In genomic region chr2:31750133-31750532, GRCm38 (mm10) we compare ENCODE assay signal across 14 mouse cellular contexts.
A peak's percentile ranks its signal among the peaks of the same experiment; 100 is the strongest.
DNase-seq lines count a peak whose midpoint lies in the region; ATAC-seq and TF ChIP-seq lines count a peak whose summit lies in the region.
"Had no signal": no experiment of that assay in that cellular context is flagged by ENCODE, and none has a peak within 500 bp of the region (broad histone marks: within the 10 kb centered on the region; RNA-seq: fewer than 3 reads in every experiment).

No protein-coding gene starts in this region.

- peaks cover 8% of the 10 kb centered on the region; the same call in 1 of the 2 replicates for H3K36me3 ChIP-seq in hindbrain, embryonic 10.5 days
- H3K36me3 ChIP-seq in hindbrain, embryonic 14.5 days (replicated peaks; ENCODE audit: control insufficient read depth, insufficient read depth): no peaks in the 10 kb centered on the region
- H3K36me3 ChIP-seq in liver, postnatal 0 days (replicated peaks; ENCODE audit: insufficient read depth, low read length): no peaks in the 10 kb centered on the region
- H3K36me3 ChIP-seq in liver, embryonic 11.5 days (ENCODE audit: control insufficient read depth, insufficient read depth, low read length): 0 out of 2 replicates have a peak, but pooled peaks cover 3% of the 10 kb centered on the region
- no peaks in the 10 kb centered on the region for H3K36me3 ChIP-seq in embryonic facial prominence, embryonic 14.5 days (ENCODE audit: control insufficient read depth, insufficient read depth, low read length)
- no peaks in the 10 kb centered on the region for H3K36me3 ChIP-seq in stomach, embryonic 16.5 days (ENCODE audit: control insufficient read depth, insufficient read depth, low read length)
- H3K36me3 ChIP-seq: liver, embryonic 15.5 days; midbrain, embryonic 12.5 days had no signal

- H3K9me3 ChIP-seq in hindbrain, embryonic 10.5 days: peaks cover 12% of the 10 kb centered on the region; the same call in 1 of the 2 replicates
- no peaks in the 10 kb centered on the region for H3K9me3 ChIP-seq in hindbrain, embryonic 14.5 days (ENCODE audit: control insufficient read depth, low read length)
- no peaks in the 10 kb centered on the region for H3K9me3 ChIP-seq in liver, postnatal 0 days (ENCODE audit: low read length)
- H3K9me3 ChIP-seq in liver, embryonic 11.5 days (ENCODE audit: control insufficient read depth, low read length): 0 out of 2 replicates have a peak, but pooled peaks cover 3% of the 10 kb centered on the region
- peaks cover 9% of the 10 kb centered on the region; the same call in 1 of the 2 replicates for H3K9me3 ChIP-seq in embryonic facial prominence, embryonic 14.5 days (ENCODE audit: control insufficient read depth, low read length)
- no peaks in the 10 kb centered on the region for H3K9me3 ChIP-seq in stomach, embryonic 16.5 days (replicated peaks; ENCODE audit: control insufficient read depth, low read length)
- H3K9me3 ChIP-seq: liver, embryonic 15.5 days; midbrain, embryonic 12.5 days had no signal

- H3K4me2 ChIP-seq in hindbrain, embryonic 14.5 days (replicated peaks): no peak overlapping the region
- H3K4me2 ChIP-seq in liver, postnatal 0 days (ENCODE audit: low read depth, low read length): no peak overlapping the region
- H3K4me2 ChIP-seq in liver, embryonic 11.5 days: no peak overlapping the region
- H3K4me2 ChIP-seq in embryonic facial prominence, embryonic 14.5 days (ENCODE audit: low read depth, low read length): no peak overlapping the region
- H3K4me2 ChIP-seq in stomach, embryonic 16.5 days (ENCODE audit: low read depth, low read length): no peak overlapping the region
- H3K4me2 ChIP-seq: liver, embryonic 15.5 days; midbrain, embryonic 12.5 days had no signal

- no peaks in the 10 kb centered on the region for H3K27me3 ChIP-seq in hindbrain, embryonic 10.5 days (ENCODE audit: insufficient read depth, poor library complexity, severe bottlenecking)
- no peaks in the 10 kb centered on the region for H3K27me3 ChIP-seq in hindbrain, embryonic 14.5 days (ENCODE audit: control insufficient read depth, insufficient read depth, low read length)
- no peaks in the 10 kb centered on the region for H3K27me3 ChIP-seq in liver, postnatal 0 days (ENCODE audit: insufficient read depth, low read length)
- H3K27me3 ChIP-seq in liver, embryonic 11.5 days (replicated peaks; ENCODE audit: control insufficient read depth, insufficient read depth, low read length): no peaks in the 10 kb centered on the region
- no peaks in the 10 kb centered on the region for H3K27me3 ChIP-seq in embryonic facial prominence, embryonic 14.5 days (replicated peaks; ENCODE audit: control insufficient read depth, insufficient read depth, low read length)
- no peaks in the 10 kb centered on the region for H3K27me3 ChIP-seq in stomach, embryonic 16.5 days (ENCODE audit: control insufficient read depth, insufficient read depth, low read length)
- H3K27me3 ChIP-seq: liver, embryonic 15.5 days; midbrain, embryonic 12.5 days had no signal

- peaks cover 64% of the 10 kb centered on the region for H3K4me1 ChIP-seq in hindbrain, embryonic 10.5 days (replicated peaks)
- H3K4me1 ChIP-seq in hindbrain, embryonic 14.5 days (replicated peaks; ENCODE audit: control insufficient read depth, insufficient read depth, low read length): peaks cover 10% of the 10 kb centered on the region
- H3K4me1 ChIP-seq in liver, postnatal 0 days (ENCODE audit: insufficient read depth): peaks cover 11% of the 10 kb centered on the region
- peaks cover 32% of the 10 kb centered on the region for H3K4me1 ChIP-seq in liver, embryonic 11.5 days (replicated peaks; ENCODE audit: control insufficient read depth, insufficient read depth, low read length)
- peaks cover 40% of the 10 kb centered on the region for H3K4me1 ChIP-seq in embryonic facial prominence, embryonic 14.5 days (ENCODE audit: control insufficient read depth, insufficient read depth, low read length)
- peaks cover 29% of the 10 kb centered on the region for H3K4me1 ChIP-seq in stomach, embryonic 16.5 days (ENCODE audit: control insufficient read depth, insufficient read depth, low read length)

- peak overlapping the region; percentile 1 for H3K27ac ChIP-seq in hindbrain, embryonic 10.5 days
- H3K27ac ChIP-seq in hindbrain, embryonic 14.5 days: no peak overlapping the region
- no peak overlapping the region for H3K27ac ChIP-seq in liver, postnatal 0 days (ENCODE audit: low read depth)
- H3K27ac ChIP-seq in liver, embryonic 11.5 days (ENCODE audit: low read depth, low read length): no peak overlapping the region
- H3K27ac ChIP-seq in embryonic facial prominence, embryonic 14.5 days (replicated peaks; ENCODE audit: low read depth, low read length): peak overlapping the region; percentile 94
- peak overlapping the region; percentile 60; the same call in 1 of the 2 replicates for H3K27ac ChIP-seq in stomach, embryonic 16.5 days (ENCODE audit: low read length)
- H3K27ac ChIP-seq: liver, embryonic 15.5 days; midbrain, embryonic 12.5 days had no signal

- no peak overlapping the region for H3K9ac ChIP-seq in hindbrain, embryonic 14.5 days
- H3K9ac ChIP-seq in liver, postnatal 0 days (replicated peaks): no peak overlapping the region
- H3K9ac ChIP-seq in liver, embryonic 11.5 days (ENCODE audit: low read depth, low read length): no peak overlapping the region
- no peak overlapping the region for H3K9ac ChIP-seq in embryonic facial prominence, embryonic 14.5 days (ENCODE audit: low read depth, low read length)
- H3K9ac ChIP-seq in stomach, embryonic 16.5 days (ENCODE audit: low read length): no peak overlapping the region
- H3K9ac ChIP-seq: liver, embryonic 15.5 days; midbrain, embryonic 12.5 days had no signal

- no peak for DNase-seq in hindbrain, embryonic 10.5 days (ENCODE audit: low spot score)
- DNase-seq in hindbrain, embryonic 14.5 days (ENCODE audit: low spot score): no peak
- DNase-seq in liver, postnatal 0 days: no peak
- DNase-seq in liver, embryonic 11.5 days (ENCODE audit: low spot score): no peak
- DNase-seq in embryonic facial prominence, embryonic 14.5 days (ENCODE audit: low spot score): no peak
- no peak for DNase-seq in cerebellum, adult 8-10 months
- DNase-seq: adrenal gland, postnatal 25 days; cerebellum, adult 18-20 months; right cerebral cortex, postnatal 25 days had no signal

- ATAC-seq in hindbrain, embryonic 14.5 days (ENCODE audit: low FRiP score): no peak
- peak; percentile 48; the same call in 1 of the 2 replicates for ATAC-seq in liver, postnatal 0 days
- ATAC-seq in liver, embryonic 11.5 days (replicated peaks; ENCODE audit: low FRiP score): no peak
- ATAC-seq in embryonic facial prominence, embryonic 14.5 days (ENCODE audit: low read depth): no peak
- no peak for ATAC-seq in stomach, embryonic 16.5 days (ENCODE audit: insufficient read depth, low FRiP score)
- ATAC-seq: forebrain, embryonic 14.5 days; inflammation-experienced regulatory T-cells, adult 6 months had no signal

- no peak for TF ChIP-seq CTCF in liver, postnatal 0 days (IDR thresholded peaks at IDR 0.05; ENCODE audit: low read depth)

- WGBS in hindbrain, embryonic 10.5 days: 81% methylated on average over 5 of the region's 5 CpGs
- 90% methylated on average over 5 of the region's 5 CpGs for WGBS in hindbrain, embryonic 14.5 days
- 78% methylated on average over 5 of the region's 5 CpGs for WGBS in liver, postnatal 0 days (ENCODE audit: insufficient replicate concordance)
- 81% methylated on average over 5 of the region's 5 CpGs for WGBS in liver, embryonic 11.5 days
- 73% methylated on average over 5 of the region's 5 CpGs for WGBS in embryonic facial prominence, embryonic 14.5 days
- WGBS in stomach, embryonic 16.5 days: 67% methylated on average over 5 of the region's 5 CpGs

- no peak for TF ChIP-seq EP300 in liver, postnatal 0 days (IDR thresholded peaks at IDR 0.05; ENCODE audit: low read depth)

- H3K4me3 ChIP-seq in hindbrain, embryonic 10.5 days: no peak overlapping the region
- H3K4me3 ChIP-seq in hindbrain, embryonic 14.5 days (replicated peaks; ENCODE audit: low read length): no peak overlapping the region
- no peak overlapping the region for H3K4me3 ChIP-seq in liver, postnatal 0 days (ENCODE audit: low read depth, low read length)
- no peak overlapping the region for H3K4me3 ChIP-seq in liver, embryonic 11.5 days (ENCODE audit: low read depth, low read length)
- H3K4me3 ChIP-seq in embryonic facial prominence, embryonic 14.5 days (ENCODE audit: low read depth, low read length): no peak overlapping the region
- H3K4me3 ChIP-seq in stomach, embryonic 16.5 days (replicated peaks; ENCODE audit: low read length): no peak overlapping the region
- H3K4me3 ChIP-seq: liver, embryonic 15.5 days; midbrain, embryonic 12.5 days had no signal

Comparison
In these comparisons a context has a peak if more than half of its experiments do, and no peak if none do; other contexts are left out.
1. H3K27ac ChIP-seq: peak in hindbrain, embryonic 10.5 days (single experiment), embryonic facial prominence, embryonic 14.5 days (single experiment) and stomach, embryonic 16.5 days (single experiment); none in hindbrain, embryonic 14.5 days (single experiment), liver, postnatal 0 days (single experiment) and liver, embryonic 11.5 days (single experiment).